Mouse (Mus musculus) kidney, postnatal 0 days (tissue): ENCODE data around the gene Pim1. TPM values are rescaled to one million over a fixed set of nuclear protein-coding genes. Genes with fewer than 3 reads are reported as not detected.
"Not testable (repeated sequence)": the region's sequence is repeated elsewhere in the genome, so short reads cannot be mapped to it uniquely, and the experiment has no call there.

ENCODE experiments used
- ATAC-seq: fragments of 200-750 bp; cut with Nextera tagmentation; replicated peaks from 2 replicates; pipeline ENCODE4 v1.8.0; 2017; ENCODE audit warnings: low read depth, moderate number of reproducible peaks, moderate TSS enrichment, moderate library complexity; ENCODE audit not compliant: low FRiP score
- DNase-seq: peaks from one replicate; pipeline ENCODE4 v3.0.0-alpha.2; 2016; ENCODE audit warnings: low spot score
- H3K27ac ChIP-seq: fragments of 300-500 bp; sonication (generic); 2 replicates; pipeline ENCODE4 v1.5.1; 2014; ENCODE audit warnings: mild to moderate bottlenecking
- H3K27me3 ChIP-seq: fragments of 300-500 bp; sonication (generic); 2 replicates; pipeline ENCODE4 v1.6.1; 2014; ENCODE audit warnings: low read length, mixed read lengths; ENCODE audit not compliant: insufficient read depth
- H3K36me3 ChIP-seq: fragments of 300-500 bp; sonication (generic); 2 replicates; pipeline ENCODE4 v1.6.1; 2014; ENCODE audit warnings: low read length, mixed read lengths; ENCODE audit not compliant: insufficient read depth
- H3K4me1 ChIP-seq: fragments of 300-500 bp; sonication (generic); replicated peaks from 2 replicates; pipeline ENCODE4 v1.6.1; 2014; ENCODE audit warnings: antibody characterized with exemption, low read length, mixed read lengths; ENCODE audit not compliant: insufficient read depth
- H3K4me2 ChIP-seq: fragments of 300-500 bp; sonication (generic); 2 replicates; pipeline ENCODE4 v1.6.1; 2014; ENCODE audit warnings: mild to moderate bottlenecking, low read length, moderate library complexity, mixed read lengths
- H3K4me3 ChIP-seq: fragments of 300-500 bp; sonication (generic); replicated peaks from 2 replicates; pipeline ENCODE4 v1.5.1; 2014; ENCODE audit warnings: low read depth, low read length
- H3K9ac ChIP-seq: fragments of 300-500 bp; sonication (generic); 2 replicates; pipeline ENCODE4 v1.6.1; 2014; ENCODE audit warnings: low read depth, low read length
- H3K9me3 ChIP-seq: fragments of 300-500 bp; sonication (generic); replicated peaks from 2 replicates; pipeline ENCODE4 v1.6.1; 2016; ENCODE audit warnings: low read length, inconsistent platforms, mixed read lengths
- CTCF ChIP-seq: IDR thresholded peaks from 2 replicates; pipeline ENCODE4 v1.5.1; 2016; ENCODE audit warnings: antibody characterized with exemption, low read depth, mild to moderate bottlenecking, moderate library complexity
- WGBS: fragments of 180-500 bp; shearing (Covaris S2); extraction: QIAGEN DNeasy Blood & Tissue Kit; methylation state at CpG from one replicate; pipeline ENCODE4 v1.1.7; 2014; 5-methylcytosine and 5-hydroxymethylcytosine counted together
- polyA plus RNA-seq: library from polyadenylated mRNA; unstranded; fragments of >200 nt; fragmentation: Nextera tagmentation; extraction: Ambion mirVana; gene quantifications from 2 replicates; pipeline ENCODE4 v1.2.1, GENCODE M21; 2015

Pim1 gene
- polyA plus RNA-seq, 1 experiment from 2014 or later, result 21.3 TPM

DNA sequence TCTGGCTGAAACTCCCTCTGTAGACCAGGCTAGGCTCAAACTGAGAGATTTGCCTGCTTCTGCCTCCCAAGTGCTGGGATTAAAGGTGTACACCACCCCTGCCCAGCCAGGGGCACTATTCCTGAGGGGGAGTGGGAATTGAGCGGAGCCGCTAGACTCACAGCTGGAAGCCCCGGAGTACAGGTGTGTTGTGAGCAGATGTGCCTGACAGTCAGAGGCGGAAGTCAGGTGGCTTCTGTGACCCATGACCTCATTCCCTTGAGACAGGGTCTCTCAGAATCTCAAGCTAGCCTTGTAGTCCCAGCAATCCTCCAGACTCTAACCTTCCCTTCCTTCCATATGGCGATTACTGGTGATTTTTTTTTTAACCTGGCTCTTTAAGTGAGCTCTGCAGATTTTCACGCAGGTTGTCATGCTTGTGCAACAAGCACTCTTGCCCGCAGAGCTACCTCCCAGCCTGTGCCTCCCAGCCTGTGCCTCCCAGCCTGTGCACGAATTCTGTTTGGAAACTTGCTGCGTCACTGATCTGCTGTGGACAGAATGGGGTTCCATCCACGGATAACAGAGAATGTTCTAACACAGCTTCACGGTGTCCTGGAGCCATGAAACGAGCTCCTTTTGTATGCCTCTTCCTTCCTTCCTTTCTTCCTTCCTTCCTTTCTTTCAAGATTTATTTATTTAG, 18.5 kb downstream of the Pim1 start:
- H3K9ac ChIP-seq, result no peak overlapping the region
- H3K27ac ChIP-seq, result no peak overlapping the region
- no peaks in the 10 kb centered on the region for H3K27me3 ChIP-seq
- ATAC-seq, result no peak
- DNase-seq, result no peak
- no peaks in the 10 kb centered on the region for H3K9me3 ChIP-seq
- H3K4me1 ChIP-seq, result no peaks in the 10 kb centered on the region
- H3K4me2 ChIP-seq, result no peak overlapping the region
- H3K4me3 ChIP-seq, result no peak overlapping the region
- no peak for TF ChIP-seq CTCF
- H3K36me3 ChIP-seq, result no peaks in the 10 kb centered on the region
- 76% methylated on average over 12 of the region's 12 CpGs for WGBS

DNA sequence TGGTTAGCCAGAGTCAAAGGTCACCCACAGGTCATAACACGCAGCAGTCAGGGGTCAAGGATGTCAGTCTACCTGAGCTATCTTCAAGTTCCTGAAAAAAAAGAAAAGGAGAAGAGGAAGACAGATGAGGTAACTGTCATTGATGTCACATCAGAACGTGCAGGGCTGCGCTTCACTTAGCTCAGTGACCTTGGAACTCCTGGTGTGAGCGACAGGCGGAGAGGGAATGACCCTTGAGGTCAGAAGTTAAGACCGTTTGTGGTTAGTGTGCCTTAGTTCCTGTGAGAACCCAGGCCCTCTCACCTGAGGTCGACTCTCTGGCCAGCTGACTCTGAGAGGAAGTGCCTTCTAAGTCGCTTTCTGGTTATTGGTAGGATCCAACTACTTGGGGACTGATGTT, 20.1 kb downstream of the Pim1 start:
- Histone ChIP-seq H3K4me3 (no peak overlapping the region), H3K4me2 (no peak overlapping the region), H3K9me3 (no peaks in the 10 kb centered on the region), H3K27ac (no peak overlapping the region), H3K36me3 (no peaks in the 10 kb centered on the region), H3K27me3 (no peaks in the 10 kb centered on the region), H3K9ac (no peak overlapping the region), H3K4me1 (no peaks in the 10 kb centered on the region)
- no peak for DNase-seq
- ATAC-seq, result no peak
- 41% methylated on average over 8 of the region's 8 CpGs for WGBS
- TF ChIP-seq CTCF, result no peak

DNA sequence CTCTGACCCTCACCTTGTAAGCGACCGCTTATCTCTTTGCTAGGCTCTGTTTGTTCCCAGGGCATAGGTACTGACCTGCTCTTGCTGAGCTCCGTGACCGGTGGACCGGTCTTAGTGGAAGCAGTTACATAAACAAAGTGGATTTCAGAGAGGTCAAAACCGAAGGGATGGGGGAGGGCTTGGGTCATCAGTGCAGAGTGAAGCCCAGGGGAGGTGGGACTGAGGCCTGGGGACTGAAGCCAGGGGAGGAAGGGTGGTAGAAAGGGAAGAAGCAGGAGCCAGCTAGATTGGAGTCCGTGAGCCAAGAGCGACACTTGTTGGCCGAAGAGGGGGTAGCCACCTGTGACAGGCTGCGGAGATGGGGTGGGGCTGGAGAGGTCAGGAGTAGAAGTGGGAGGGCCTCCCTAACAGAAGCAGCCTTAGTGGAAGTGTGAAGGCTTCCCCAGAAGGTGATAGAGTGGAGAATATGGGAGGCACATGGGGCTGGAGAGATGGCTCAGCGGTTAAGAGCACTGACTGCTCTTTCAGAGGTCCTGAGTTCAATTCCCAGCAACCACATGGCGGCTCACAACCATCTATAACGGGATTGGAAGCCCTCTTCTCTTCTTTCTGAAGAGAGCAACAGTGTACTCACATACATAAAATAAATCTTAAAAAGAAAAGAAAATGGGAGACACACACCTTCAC, 22.6 kb downstream of the Pim1 start:
- no peaks in the 10 kb centered on the region for H3K9me3 ChIP-seq
- 37% methylated on average over 13 of the region's 13 CpGs for WGBS
- H3K9ac ChIP-seq, result no peak overlapping the region
- TF ChIP-seq CTCF, result peak; percentile 85
- no peak overlapping the region for H3K4me3 ChIP-seq
- no peaks in the 10 kb centered on the region for H3K36me3 ChIP-seq
- no peak overlapping the region for H3K4me2 ChIP-seq
- ATAC-seq (peak; percentile 83), DNase-seq (peak; percentile 93)
- H3K4me1 ChIP-seq, result no peaks in the 10 kb centered on the region
- H3K27ac ChIP-seq, result no peak overlapping the region
- no peaks in the 10 kb centered on the region for H3K27me3 ChIP-seq

- 2% methylated on average over 11 of the region's 11 CpGs for WGBS
- no peak for ATAC-seq
Measured at GRCm38 (mm10) chr17:29514435-29514834, 23.9 kb downstream of the Pim1 start.

DNA sequence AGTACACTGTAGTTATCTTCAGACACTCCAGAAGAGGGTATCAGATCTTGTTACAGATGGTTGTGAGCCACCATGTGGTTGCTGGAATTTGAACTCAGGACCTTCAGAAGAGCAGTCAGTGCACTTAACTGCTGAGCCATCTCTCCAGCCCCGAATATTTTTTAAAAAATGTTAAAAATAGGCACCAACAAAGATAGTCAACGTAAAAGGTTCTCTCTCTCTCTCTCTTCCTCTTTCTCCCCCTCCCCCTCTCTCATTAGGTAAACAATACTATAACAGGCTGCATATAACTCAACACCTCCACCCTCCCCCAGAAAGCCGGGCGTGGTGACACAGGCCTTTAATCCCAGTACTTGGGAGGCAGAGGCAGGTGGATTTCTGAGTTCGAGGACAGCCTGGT, 28.1 kb downstream of the Pim1 start:
- H3K36me3 ChIP-seq, H3K4me1 ChIP-seq, H3K9ac ChIP-seq, H3K4me3 ChIP-seq, H3K27ac ChIP-seq, H3K9me3 ChIP-seq, H3K27me3 ChIP-seq, H3K4me2 ChIP-seq, DNase-seq, ATAC-seq: not testable (repeated sequence)
- WGBS, result 92% methylated on average over 5 of the region's 5 CpGs

More at GRCm38 (mm10) chr17:29514435-29514834, 23.9 kb downstream of the Pim1 start:
- H3K4me3 ChIP-seq, result no peak overlapping the region
- no peaks in the 10 kb centered on the region for H3K36me3 ChIP-seq
- H3K4me1 ChIP-seq, result no peaks in the 10 kb centered on the region
- H3K27me3 ChIP-seq, result no peaks in the 10 kb centered on the region
- no peak overlapping the region for H3K4me2 ChIP-seq
- peak; percentile 94 for DNase-seq
- H3K9ac ChIP-seq, result no peak overlapping the region
- TF ChIP-seq CTCF, result peak; percentile 98
- H3K27ac ChIP-seq, result no peak overlapping the region
- no peaks in the 10 kb centered on the region for H3K9me3 ChIP-seq

DNA sequence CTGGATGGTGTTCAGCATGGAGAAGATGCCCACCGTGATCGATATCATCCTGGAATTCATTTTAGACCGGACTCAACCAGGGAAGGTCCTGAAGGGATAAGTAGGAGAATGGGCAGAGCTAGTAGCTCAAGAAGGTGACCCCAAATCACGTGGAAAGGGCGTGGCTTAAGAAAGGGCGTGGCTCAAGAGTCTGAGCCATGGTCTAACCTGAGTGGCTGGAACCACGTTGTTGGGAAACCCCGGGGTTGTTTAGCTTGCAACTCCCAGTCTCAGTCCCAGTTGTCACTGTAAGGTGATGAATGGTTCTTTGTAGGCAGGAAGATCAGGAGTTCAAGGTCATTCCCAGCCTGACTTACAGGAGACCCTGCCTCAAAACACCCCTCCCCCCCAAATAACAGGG, 29.2 kb downstream of the Pim1 start:
- Histone ChIP-seq H3K36me3 (no peaks in the 10 kb centered on the region), H3K27ac (no peak overlapping the region), H3K9ac (no peak overlapping the region), H3K4me3 (no peak overlapping the region), H3K4me2 (no peak overlapping the region), H3K9me3 (no peaks in the 10 kb centered on the region), H3K27me3 (no peaks in the 10 kb centered on the region), H3K4me1 (no peaks in the 10 kb centered on the region)
- no peak for TF ChIP-seq CTCF
- DNase-seq (no peak), ATAC-seq (no peak)
- 69% methylated on average over 8 of the region's 8 CpGs for WGBS
